Mouse (Mus musculus): ENCODE data around the gene 2210010C04Rik. TPM values are rescaled to one million over a fixed set of nuclear protein-coding genes. Genes with fewer than 3 reads are reported as not detected.

Gene 2210010C04Rik
- polyA plus RNA-seq, 1 experiment from 2014 or later: 3.6 TPM

- H3K27me3 ChIP-seq (replicated peaks; ENCODE audit: control insufficient read depth, insufficient read depth, low read length): no peaks in the 10 kb centered on the region
- no peak overlapping the region for H3K4me3 ChIP-seq (ENCODE audit: low read length)
- H3K27ac ChIP-seq (ENCODE audit: low read length): no peak overlapping the region
- ATAC-seq: no peak
- H3K36me3 ChIP-seq (ENCODE audit: control insufficient read depth, insufficient read depth, low read length): no peaks in the 10 kb centered on the region
- H3K4me1 ChIP-seq (ENCODE audit: control insufficient read depth, insufficient read depth, low read length): no peaks in the 10 kb centered on the region
- no peaks in the 10 kb centered on the region for H3K9me3 ChIP-seq (ENCODE audit: control insufficient read depth, low read length)
- H3K4me2 ChIP-seq (ENCODE audit: low read depth, low read length): no peak overlapping the region
- 80% methylated on average over 2 of the region's 2 CpGs for WGBS
- H3K9ac ChIP-seq (ENCODE audit: low read depth, low read length): no peak overlapping the region
Observed at GRCm38 (mm10) chr6:41054379-41054778, 19.1 kb upstream of the 2210010C04Rik start.

GRCm38 (mm10) chr6:41051824-41052223, 16.5 kb upstream of the 2210010C04Rik start:
- no peak for ATAC-seq
- Histone ChIP-seq H3K4me1 (ENCODE audit: control insufficient read depth, insufficient read depth, low read length) (no peaks in the 10 kb centered on the region), H3K36me3 (ENCODE audit: control insufficient read depth, insufficient read depth, low read length) (no peaks in the 10 kb centered on the region), H3K4me2 (ENCODE audit: low read depth, low read length) (no peak overlapping the region), H3K27me3 (replicated peaks; ENCODE audit: control insufficient read depth, insufficient read depth, low read length) (no peaks in the 10 kb centered on the region), H3K4me3 (ENCODE audit: low read length) (no peak overlapping the region), H3K9ac (ENCODE audit: low read depth, low read length) (no peak overlapping the region), H3K9me3 (ENCODE audit: control insufficient read depth, low read length) (no peaks in the 10 kb centered on the region), H3K27ac (ENCODE audit: low read length) (no peak overlapping the region)
- WGBS: 85% methylated on average over 4 of the region's 4 CpGs

DNA sequence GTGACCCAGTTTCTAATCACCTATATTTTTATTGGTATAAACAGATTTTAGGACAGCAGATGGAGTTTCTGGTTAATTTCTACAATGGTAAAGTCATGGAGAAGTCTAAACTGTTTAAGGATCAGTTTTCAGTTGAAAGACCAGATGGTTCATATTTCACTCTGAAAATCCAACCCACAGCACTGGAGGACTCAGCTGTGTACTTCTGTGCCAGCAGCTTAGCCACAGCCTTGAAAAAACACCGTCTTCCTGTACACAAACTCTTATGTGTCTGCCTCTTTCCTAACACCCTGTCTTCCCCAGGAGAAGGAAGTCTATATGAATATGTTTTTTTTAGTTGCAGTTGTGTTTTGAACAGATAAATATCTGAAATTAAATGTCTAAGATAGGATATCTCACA, 13.3 kb upstream of the 2210010C04Rik start:
- no peak overlapping the region for H3K4me2 ChIP-seq (ENCODE audit: low read depth, low read length)
- H3K27me3 ChIP-seq (replicated peaks; ENCODE audit: control insufficient read depth, insufficient read depth, low read length): no peaks in the 10 kb centered on the region
- no peaks in the 10 kb centered on the region for H3K4me1 ChIP-seq (ENCODE audit: control insufficient read depth, insufficient read depth, low read length)
- WGBS: 39% methylated on average over 1 of the region's 1 CpGs
- H3K9ac ChIP-seq (ENCODE audit: low read depth, low read length): no peak overlapping the region
- no peaks in the 10 kb centered on the region for H3K9me3 ChIP-seq (ENCODE audit: control insufficient read depth, low read length)
- H3K27ac ChIP-seq (ENCODE audit: low read length): no peak overlapping the region
- no peak for ATAC-seq
- H3K4me3 ChIP-seq (ENCODE audit: low read length): no peak overlapping the region
- no peaks in the 10 kb centered on the region for H3K36me3 ChIP-seq (ENCODE audit: control insufficient read depth, insufficient read depth, low read length)

GRCm38 (mm10) chr6:41047961-41048360, 12.7 kb upstream of the 2210010C04Rik start:
- Histone ChIP-seq H3K4me2 (ENCODE audit: low read depth, low read length) (no peak overlapping the region), H3K27me3 (replicated peaks; ENCODE audit: control insufficient read depth, insufficient read depth, low read length) (no peaks in the 10 kb centered on the region), H3K36me3 (ENCODE audit: control insufficient read depth, insufficient read depth, low read length) (no peaks in the 10 kb centered on the region), H3K4me3 (ENCODE audit: low read length) (no peak overlapping the region), H3K27ac (ENCODE audit: low read length) (no peak overlapping the region), H3K9me3 (ENCODE audit: control insufficient read depth, low read length) (no peaks in the 10 kb centered on the region), H3K4me1 (ENCODE audit: control insufficient read depth, insufficient read depth, low read length) (no peaks in the 10 kb centered on the region), H3K9ac (ENCODE audit: low read depth, low read length) (no peak overlapping the region)
- no peak for ATAC-seq
- 83% methylated on average over 1 of the region's 1 CpGs for WGBS

- Histone ChIP-seq H3K4me1 (ENCODE audit: control insufficient read depth, insufficient read depth, low read length) (no peaks in the 10 kb centered on the region), H3K36me3 (ENCODE audit: control insufficient read depth, insufficient read depth, low read length) (no peaks in the 10 kb centered on the region), H3K4me2 (ENCODE audit: low read depth, low read length) (no peak overlapping the region), H3K27ac (ENCODE audit: low read length) (no peak overlapping the region), H3K4me3 (ENCODE audit: low read length) (no peak overlapping the region), H3K9ac (ENCODE audit: low read depth, low read length) (no peak overlapping the region), H3K9me3 (ENCODE audit: control insufficient read depth, low read length) (no peaks in the 10 kb centered on the region), H3K27me3 (replicated peaks; ENCODE audit: control insufficient read depth, insufficient read depth, low read length) (no peaks in the 10 kb centered on the region)
- no peak for ATAC-seq
- WGBS: 86% methylated on average over 1 of the region's 1 CpGs
Observed at GRCm38 (mm10) chr6:41047202-41047601, 11.9 kb upstream of the 2210010C04Rik start.

DNA sequence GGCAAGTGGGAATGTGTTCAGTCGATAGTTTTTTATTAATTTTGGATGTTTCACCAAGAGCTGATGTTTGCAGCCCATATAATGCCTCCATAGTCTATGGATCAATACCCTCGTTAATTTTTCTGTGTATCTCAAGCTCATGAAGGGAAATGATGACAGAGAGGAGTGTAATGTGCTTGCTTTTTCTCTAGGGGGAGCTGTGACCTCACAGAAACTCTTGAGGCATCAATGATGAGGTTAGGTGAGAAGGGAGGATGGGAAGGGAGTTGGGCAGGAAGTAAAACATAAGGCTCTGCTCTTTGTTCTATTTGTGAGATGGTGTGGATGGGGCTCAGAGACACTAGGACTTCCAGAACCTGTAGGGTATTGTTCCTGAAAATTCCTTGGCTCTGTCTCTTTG, 11.2 kb upstream of the 2210010C04Rik start:
- Histone ChIP-seq H3K9me3 (ENCODE audit: control insufficient read depth, low read length) (no peaks in the 10 kb centered on the region), H3K27ac (ENCODE audit: low read length) (no peak overlapping the region), H3K27me3 (replicated peaks; ENCODE audit: control insufficient read depth, insufficient read depth, low read length) (no peaks in the 10 kb centered on the region), H3K9ac (ENCODE audit: low read depth, low read length) (no peak overlapping the region), H3K4me2 (ENCODE audit: low read depth, low read length) (no peak overlapping the region), H3K4me1 (ENCODE audit: control insufficient read depth, insufficient read depth, low read length) (no peaks in the 10 kb centered on the region), H3K4me3 (ENCODE audit: low read length) (no peak overlapping the region), H3K36me3 (ENCODE audit: control insufficient read depth, insufficient read depth, low read length) (no peaks in the 10 kb centered on the region)
- 65% methylated on average over 2 of the region's 2 CpGs for WGBS
- no peak for ATAC-seq

DNA sequence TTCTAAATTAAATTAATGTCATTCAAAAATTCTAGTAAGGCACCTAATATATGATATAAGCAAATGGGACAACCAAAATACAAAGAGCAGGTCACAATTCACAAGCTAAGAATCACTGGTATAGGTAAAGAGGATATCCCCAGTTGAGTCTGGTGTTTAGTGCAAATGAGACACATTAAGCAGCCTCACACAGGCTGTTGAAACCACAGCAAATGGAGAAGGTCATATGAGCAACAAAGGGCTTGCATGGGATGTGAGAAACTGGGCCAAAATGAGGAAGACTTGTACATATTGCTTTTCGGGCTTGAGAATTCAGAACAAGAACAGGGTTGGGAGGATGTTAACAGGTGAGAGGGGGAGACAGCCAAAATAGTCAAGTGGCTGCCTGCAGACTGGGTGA, 9.4 kb upstream of the 2210010C04Rik start:
- Histone ChIP-seq H3K9me3 (ENCODE audit: control insufficient read depth, low read length) (no peaks in the 10 kb centered on the region), H3K4me3 (ENCODE audit: low read length) (no peak overlapping the region), H3K9ac (ENCODE audit: low read depth, low read length) (no peak overlapping the region), H3K4me2 (ENCODE audit: low read depth, low read length) (no peak overlapping the region), H3K27ac (ENCODE audit: low read length) (no peak overlapping the region), H3K4me1 (ENCODE audit: control insufficient read depth, insufficient read depth, low read length) (no peaks in the 10 kb centered on the region), H3K36me3 (ENCODE audit: control insufficient read depth, insufficient read depth, low read length) (no peaks in the 10 kb centered on the region), H3K27me3 (replicated peaks; ENCODE audit: control insufficient read depth, insufficient read depth, low read length) (no peaks in the 10 kb centered on the region)
- WGBS: 64% methylated on average over 1 of the region's 1 CpGs
- no peak for ATAC-seq

GRCm38 (mm10) chr6:41044314-41044713, 9.0 kb upstream of the 2210010C04Rik start:
- Histone ChIP-seq H3K4me1 (ENCODE audit: control insufficient read depth, insufficient read depth, low read length) (no peaks in the 10 kb centered on the region), H3K9me3 (ENCODE audit: control insufficient read depth, low read length) (no peaks in the 10 kb centered on the region), H3K4me2 (ENCODE audit: low read depth, low read length) (no peak overlapping the region), H3K36me3 (ENCODE audit: control insufficient read depth, insufficient read depth, low read length) (no peaks in the 10 kb centered on the region), H3K27ac (ENCODE audit: low read length) (no peak overlapping the region), H3K9ac (ENCODE audit: low read depth, low read length) (no peak overlapping the region), H3K27me3 (replicated peaks; ENCODE audit: control insufficient read depth, insufficient read depth, low read length) (no peaks in the 10 kb centered on the region), H3K4me3 (ENCODE audit: low read length) (no peak overlapping the region)
- WGBS: 63% methylated on average over 1 of the region's 1 CpGs
- ATAC-seq: no peak

GRCm38 (mm10) chr6:41032802-41033201, 2.5 kb downstream of the 2210010C04Rik start:
- 84% methylated on average over 6 of the region's 6 CpGs for WGBS
- Histone ChIP-seq H3K4me3 (ENCODE audit: low read length) (no peak overlapping the region), H3K9me3 (ENCODE audit: control insufficient read depth, low read length) (no peaks in the 10 kb centered on the region), H3K4me2 (ENCODE audit: low read depth, low read length) (no peak overlapping the region), H3K36me3 (ENCODE audit: control insufficient read depth, insufficient read depth, low read length) (no peaks in the 10 kb centered on the region), H3K27ac (ENCODE audit: low read length) (no peak overlapping the region), H3K9ac (ENCODE audit: low read depth, low read length) (no peak overlapping the region), H3K27me3 (replicated peaks; ENCODE audit: control insufficient read depth, insufficient read depth, low read length) (no peaks in the 10 kb centered on the region), H3K4me1 (ENCODE audit: control insufficient read depth, insufficient read depth, low read length) (no peaks in the 10 kb centered on the region)
- no peak for ATAC-seq

DNA sequence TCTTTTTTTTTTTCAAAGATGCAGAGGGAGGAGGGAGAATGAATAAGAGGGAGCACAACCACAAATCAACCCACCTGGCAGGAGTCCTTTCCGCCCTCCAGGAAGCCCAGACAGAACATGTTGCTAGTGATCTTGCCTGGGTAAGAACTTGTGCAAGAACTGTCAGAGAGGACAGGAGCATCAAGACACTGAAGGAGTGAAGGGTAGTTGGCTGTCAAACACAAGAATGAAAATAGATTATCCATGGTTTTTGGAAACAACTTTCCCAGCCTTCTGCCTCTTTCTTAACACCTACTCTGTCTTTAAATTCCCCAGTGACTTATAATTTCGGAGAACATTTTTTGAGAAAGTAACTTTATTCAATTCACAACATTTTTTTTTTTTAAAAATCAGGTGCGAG, 3.1 kb downstream of the 2210010C04Rik start:
- Histone ChIP-seq H3K9ac (ENCODE audit: low read depth, low read length) (no peak overlapping the region), H3K27ac (ENCODE audit: low read length) (no peak overlapping the region), H3K4me3 (ENCODE audit: low read length) (no peak overlapping the region), H3K4me2 (ENCODE audit: low read depth, low read length) (no peak overlapping the region), H3K4me1 (ENCODE audit: control insufficient read depth, insufficient read depth, low read length) (no peaks in the 10 kb centered on the region), H3K9me3 (ENCODE audit: control insufficient read depth, low read length) (no peaks in the 10 kb centered on the region), H3K36me3 (ENCODE audit: control insufficient read depth, insufficient read depth, low read length) (no peaks in the 10 kb centered on the region), H3K27me3 (replicated peaks; ENCODE audit: control insufficient read depth, insufficient read depth, low read length) (no peaks in the 10 kb centered on the region)
- 85% methylated on average over 3 of the region's 3 CpGs for WGBS
- ATAC-seq: no peak
